Mouse (Mus musculus): ENCODE results near the gene Adipor2. TPM values are rescaled to one million over a fixed set of nuclear protein-coding genes. Genes with fewer than 3 reads are reported as not detected.

Gene Adipor2
- polyA plus RNA-seq, 1 experiment from 2014 or later = 27.4 TPM

- Histone ChIP-seq H3K36me3 (no peaks in the 10 kb centered on the region), H3K4me1 (peaks cover 26% of the 10 kb centered on the region), H3K27ac (no peak overlapping the region), H3K27me3 (ENCODE audit: insufficient read depth, poor library complexity, severe bottlenecking) (no peaks in the 10 kb centered on the region), H3K4me3 (no peak overlapping the region), H3K9me3 (no peaks in the 10 kb centered on the region)
- WGBS = 76% methylated on average over 6 of the region's 6 CpGs
- DNase-seq (ENCODE audit: low spot score) = no peak
Observed at GRCm38 (mm10) chr6:119416643-119417042, 861 bp downstream of the Adipor2 start.

DNA sequence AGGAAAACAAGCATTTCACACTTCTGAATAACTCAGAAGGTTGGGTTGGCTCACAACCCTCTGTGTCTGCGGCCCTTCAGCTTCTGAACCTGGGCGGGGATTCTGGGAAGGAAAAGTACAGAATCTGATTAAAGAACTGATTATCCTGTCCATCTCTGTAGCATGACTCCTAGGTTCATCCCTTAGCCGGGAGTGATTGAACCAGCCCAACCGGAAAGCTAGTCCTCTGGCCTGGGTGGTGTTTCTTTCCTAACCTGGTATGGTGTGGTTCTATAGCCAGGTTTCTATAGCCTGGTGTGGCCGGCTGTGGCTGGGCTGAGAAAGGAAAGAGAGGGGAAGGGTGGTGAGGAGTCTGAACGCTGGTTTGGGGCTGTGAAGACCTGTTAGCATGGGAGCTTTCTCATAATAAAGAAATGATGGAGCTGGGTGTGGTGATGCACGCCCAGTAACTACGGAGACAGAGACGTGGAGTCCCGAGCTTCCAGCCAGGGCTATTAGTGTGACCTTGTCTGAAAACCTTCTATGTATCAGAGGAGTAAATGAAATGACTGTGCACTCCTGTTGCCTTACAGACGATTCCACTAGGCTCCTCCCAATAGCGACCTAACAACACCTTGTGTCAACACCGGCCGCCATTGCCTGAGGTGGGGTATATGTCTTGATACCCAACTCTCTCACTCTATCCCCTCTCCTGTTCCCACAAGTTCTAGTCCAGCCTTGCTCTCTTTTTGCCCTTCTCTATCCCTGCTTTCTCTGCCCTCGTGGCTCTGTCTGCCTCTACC, 3.1 kb downstream of the Adipor2 start:
- H3K4me3 ChIP-seq = no peak overlapping the region
- DNase-seq (ENCODE audit: low spot score) = no peak
- no peaks in the 10 kb centered on the region for H3K9me3 ChIP-seq
- no peak overlapping the region for H3K27ac ChIP-seq
- H3K27me3 ChIP-seq (ENCODE audit: insufficient read depth, poor library complexity, severe bottlenecking) = no peaks in the 10 kb centered on the region
- WGBS = 84% methylated on average over 15 of the region's 15 CpGs
- H3K36me3 ChIP-seq = no peaks in the 10 kb centered on the region
- peaks cover 23% of the 10 kb centered on the region for H3K4me1 ChIP-seq

GRCm38 (mm10) chr6:119412588-119412987, 4.9 kb downstream of the Adipor2 start:
- no peak for DNase-seq (ENCODE audit: low spot score)
- H3K27ac ChIP-seq = no peak overlapping the region

GRCm38 (mm10) chr6:119411511-119411910, 6.0 kb downstream of the Adipor2 start:
- H3K27me3 ChIP-seq (ENCODE audit: insufficient read depth, poor library complexity, severe bottlenecking) = no peaks in the 10 kb centered on the region
- no peak overlapping the region for H3K4me3 ChIP-seq
- H3K4me1 ChIP-seq = peaks cover 5% of the 10 kb centered on the region; the same call in 1 of the 2 replicates
- no peak for DNase-seq (ENCODE audit: low spot score)
- H3K36me3 ChIP-seq = no peaks in the 10 kb centered on the region
- WGBS = 78% methylated on average over 3 of the region's 3 CpGs
- no peak overlapping the region for H3K27ac ChIP-seq
- H3K9me3 ChIP-seq = no peaks in the 10 kb centered on the region

More at GRCm38 (mm10) chr6:119412588-119412987, 4.9 kb downstream of the Adipor2 start:
- Histone ChIP-seq H3K9me3 (no peaks in the 10 kb centered on the region), H3K4me1 (peaks cover 11% of the 10 kb centered on the region; the same call in 1 of the 2 replicates), H3K4me3 (no peak overlapping the region), H3K36me3 (no peaks in the 10 kb centered on the region), H3K27me3 (ENCODE audit: insufficient read depth, poor library complexity, severe bottlenecking) (no peaks in the 10 kb centered on the region)
- 68% methylated on average over 4 of the region's 4 CpGs for WGBS

DNA sequence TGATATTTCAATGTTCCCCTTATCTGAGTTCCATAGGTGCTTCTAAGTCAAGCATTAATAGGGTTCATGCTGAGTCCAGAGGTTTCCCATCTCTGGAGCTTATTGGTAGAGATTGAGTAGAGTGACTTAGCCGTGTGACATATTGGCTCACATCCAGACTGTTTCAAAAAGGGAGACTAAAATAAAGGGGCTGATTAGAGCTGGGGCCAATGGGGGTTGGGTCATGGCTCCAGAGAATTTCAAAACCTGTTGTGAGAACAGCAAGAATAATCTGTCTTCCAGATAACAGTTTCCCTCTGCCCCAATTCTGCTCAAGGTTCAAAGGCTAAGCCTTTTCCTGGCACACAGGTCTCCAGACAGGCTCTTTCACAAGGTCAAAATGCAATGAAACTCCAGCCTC, 7.7 kb downstream of the Adipor2 start:
- H3K36me3 ChIP-seq = no peaks in the 10 kb centered on the region
- peaks cover 5% of the 10 kb centered on the region; the same call in 1 of the 2 replicates for H3K4me1 ChIP-seq
- no peak overlapping the region for H3K27ac ChIP-seq
- DNase-seq (ENCODE audit: low spot score) = no peak
- H3K27me3 ChIP-seq (ENCODE audit: insufficient read depth, poor library complexity, severe bottlenecking) = no peaks in the 10 kb centered on the region
- H3K4me3 ChIP-seq = no peak overlapping the region
- no peaks in the 10 kb centered on the region for H3K9me3 ChIP-seq
- WGBS = 42% methylated on average over 1 of the region's 1 CpGs

- no peak overlapping the region for H3K27ac ChIP-seq
- no peak for DNase-seq (ENCODE audit: low spot score)
- no peak overlapping the region for H3K4me3 ChIP-seq
- H3K36me3 ChIP-seq = no peaks in the 10 kb centered on the region
- H3K4me1 ChIP-seq = peaks cover 5% of the 10 kb centered on the region; the same call in 1 of the 2 replicates
- WGBS = 73% methylated on average over 9 of the region's 9 CpGs
- no peaks in the 10 kb centered on the region for H3K27me3 ChIP-seq (ENCODE audit: insufficient read depth, poor library complexity, severe bottlenecking)
- no peaks in the 10 kb centered on the region for H3K9me3 ChIP-seq
Observed at GRCm38 (mm10) chr6:119408582-119408981, 8.9 kb downstream of the Adipor2 start.

DNA sequence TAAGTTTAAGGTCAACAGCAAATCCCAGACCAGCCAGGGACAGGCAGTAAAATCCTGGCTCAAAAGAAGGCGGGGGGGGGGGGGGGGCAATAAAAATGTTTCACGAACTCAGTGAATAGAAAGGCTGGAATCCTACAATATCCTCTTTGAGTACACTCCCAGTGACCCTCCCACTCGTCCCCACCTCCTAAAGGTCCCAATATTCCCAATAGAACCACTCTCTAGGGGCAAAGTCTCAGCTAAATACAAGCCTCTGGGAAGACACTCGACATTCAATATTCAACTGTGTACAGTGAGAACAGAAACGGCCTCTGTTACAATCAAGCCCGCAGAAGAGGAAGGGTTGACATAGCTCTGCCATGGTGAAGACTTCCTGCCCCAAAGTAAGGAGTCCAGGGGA, 9.7 kb downstream of the Adipor2 start:
- H3K27ac ChIP-seq = no peak overlapping the region
- DNase-seq (ENCODE audit: low spot score) = no peak
- no peaks in the 10 kb centered on the region for H3K36me3 ChIP-seq
- peaks cover 5% of the 10 kb centered on the region; the same call in 1 of the 2 replicates for H3K4me1 ChIP-seq
- 73% methylated on average over 6 of the region's 6 CpGs for WGBS
- no peak overlapping the region for H3K4me3 ChIP-seq
- H3K9me3 ChIP-seq = no peaks in the 10 kb centered on the region
- no peaks in the 10 kb centered on the region for H3K27me3 ChIP-seq (ENCODE audit: insufficient read depth, poor library complexity, severe bottlenecking)

- H3K4me3 ChIP-seq = no peak overlapping the region
- no peaks in the 10 kb centered on the region for H3K27me3 ChIP-seq (ENCODE audit: insufficient read depth, poor library complexity, severe bottlenecking)
- no peak for DNase-seq (ENCODE audit: low spot score)
- H3K27ac ChIP-seq = no peak overlapping the region
- H3K4me1 ChIP-seq = peaks cover 5% of the 10 kb centered on the region; the same call in 1 of the 2 replicates
- no peaks in the 10 kb centered on the region for H3K36me3 ChIP-seq
- WGBS = 83% methylated on average over 8 of the region's 8 CpGs
- no peaks in the 10 kb centered on the region for H3K9me3 ChIP-seq
Observed at GRCm38 (mm10) chr6:119406528-119406927, 11.0 kb downstream of the Adipor2 start.

GRCm38 (mm10) chr6:119405310-119405709, 12.2 kb downstream of the Adipor2 start:
- H3K9me3 ChIP-seq = no peaks in the 10 kb centered on the region
- DNase-seq (ENCODE audit: low spot score) = no peak
- H3K4me3 ChIP-seq = no peak overlapping the region
- peaks cover 5% of the 10 kb centered on the region; the same call in 1 of the 2 replicates for H3K4me1 ChIP-seq
- WGBS = 83% methylated on average over 7 of the region's 7 CpGs
- no peak overlapping the region for H3K27ac ChIP-seq
- H3K36me3 ChIP-seq = no peaks in the 10 kb centered on the region
- H3K27me3 ChIP-seq (ENCODE audit: insufficient read depth, poor library complexity, severe bottlenecking) = no peaks in the 10 kb centered on the region

DNA sequence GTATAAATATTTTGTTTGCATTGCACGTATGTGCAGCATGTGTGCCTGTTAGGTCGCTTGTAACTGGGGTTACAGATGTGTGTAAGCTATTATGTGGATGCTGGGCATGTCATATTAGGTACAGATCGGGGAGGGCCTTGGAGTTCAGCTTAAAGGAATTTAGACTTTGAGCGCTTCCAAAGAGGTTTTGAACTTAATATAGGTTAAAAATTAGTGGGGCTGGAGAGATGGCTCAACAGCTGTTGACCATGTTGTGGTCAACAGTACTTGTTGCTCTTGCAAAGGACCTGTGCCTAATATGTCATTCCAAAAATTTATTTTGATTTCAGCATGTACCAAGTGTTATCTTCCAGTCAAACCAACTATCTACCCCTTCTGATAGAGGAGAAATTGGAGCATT, 12.7 kb downstream of the Adipor2 start:
- Histone ChIP-seq H3K4me3 (no peak overlapping the region), H3K27me3 (ENCODE audit: insufficient read depth, poor library complexity, severe bottlenecking) (no peaks in the 10 kb centered on the region), H3K4me1 (peaks cover under 1% of the 10 kb centered on the region; the same call in 1 of the 2 replicates), H3K9me3 (no peaks in the 10 kb centered on the region), H3K27ac (no peak overlapping the region), H3K36me3 (no peaks in the 10 kb centered on the region)
- no peak for DNase-seq (ENCODE audit: low spot score)
- WGBS = 89% methylated on average over 4 of the region's 4 CpGs

DNA sequence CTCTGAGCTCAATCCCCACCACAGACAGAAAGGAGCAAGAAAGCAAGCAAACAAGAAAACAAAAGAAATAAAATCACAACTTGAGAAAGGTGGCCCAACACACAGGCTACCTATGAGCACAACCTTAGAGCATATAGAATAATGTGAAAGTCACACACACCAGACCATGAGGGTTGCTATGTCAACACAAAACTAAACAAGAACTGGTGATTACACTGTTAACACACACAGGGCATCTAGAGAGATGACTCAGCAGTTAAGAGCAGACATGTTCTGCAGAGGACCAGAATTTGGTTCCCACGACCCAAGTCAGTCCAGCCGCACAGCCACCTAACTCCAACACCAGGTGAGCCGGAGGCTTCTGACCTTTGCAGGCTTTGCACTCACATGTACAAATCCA, 14.5 kb downstream of the Adipor2 start:
- H3K4me3 ChIP-seq = no peak overlapping the region
- no peak overlapping the region for H3K27ac ChIP-seq
- H3K27me3 ChIP-seq (ENCODE audit: insufficient read depth, poor library complexity, severe bottlenecking) = no peaks in the 10 kb centered on the region
- H3K4me1 ChIP-seq = no peaks in the 10 kb centered on the region
- no peak for DNase-seq (ENCODE audit: low spot score)
- no peaks in the 10 kb centered on the region for H3K9me3 ChIP-seq
- H3K36me3 ChIP-seq = no peaks in the 10 kb centered on the region
- 83% methylated on average over 3 of the region's 3 CpGs for whole genome bisulfite sequencing

DNA sequence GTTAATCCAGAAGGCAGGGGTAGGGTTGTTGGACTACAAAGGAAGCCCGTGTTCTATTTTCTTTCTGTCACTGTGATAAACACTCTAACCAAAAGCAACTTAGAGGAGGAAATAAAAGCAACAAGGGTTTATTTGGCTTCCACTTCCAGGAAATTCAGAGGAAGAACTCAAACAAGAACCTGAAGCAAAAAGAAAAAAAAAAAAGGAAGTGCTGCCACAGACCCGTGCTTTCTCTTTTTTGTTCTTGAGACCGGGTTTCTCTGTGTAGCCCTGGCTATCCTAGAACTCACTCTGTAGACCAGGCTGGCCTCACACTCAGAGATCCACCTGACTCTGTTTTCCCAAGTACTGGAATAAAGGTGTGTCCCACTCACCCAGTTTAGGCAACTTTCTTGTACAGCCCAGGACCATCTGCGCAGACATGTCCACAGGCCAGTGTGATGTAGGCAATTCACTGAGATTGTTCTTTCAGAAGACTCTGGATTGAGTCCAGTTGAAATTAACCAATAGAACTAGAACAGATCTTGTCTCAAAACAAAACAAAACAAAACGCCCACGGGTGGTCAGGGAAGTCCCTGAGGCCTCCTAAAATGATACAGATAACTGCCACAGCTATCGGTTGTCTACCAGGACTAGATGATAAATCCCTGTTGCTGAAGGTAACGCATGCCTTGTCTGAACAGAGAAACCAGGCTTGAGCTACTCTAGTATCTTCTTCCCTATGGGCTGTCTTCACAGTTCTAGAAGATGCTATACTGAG, 15.8 kb downstream of the Adipor2 start:
- no peak for DNase-seq (ENCODE audit: low spot score)
- Histone ChIP-seq H3K4me3 (no peak overlapping the region), H3K27me3 (ENCODE audit: insufficient read depth, poor library complexity, severe bottlenecking) (no peaks in the 10 kb centered on the region), H3K27ac (no peak overlapping the region), H3K36me3 (no peaks in the 10 kb centered on the region), H3K4me1 (no peaks in the 10 kb centered on the region), H3K9me3 (no peaks in the 10 kb centered on the region)
- WGBS = 77% methylated on average over 8 of the region's 8 CpGs

GRCm38 (mm10) chr6:119400649-119401048, 16.9 kb downstream of the Adipor2 start:
- Histone ChIP-seq H3K4me3 (no peak overlapping the region), H3K36me3 (no peaks in the 10 kb centered on the region), H3K27me3 (ENCODE audit: insufficient read depth, poor library complexity, severe bottlenecking) (no peaks in the 10 kb centered on the region), H3K9me3 (no peaks in the 10 kb centered on the region), H3K4me1 (0 out of 2 replicates have a peak, but pooled peaks cover 4% of the 10 kb centered on the region), H3K27ac (no peak overlapping the region)
- DNase-seq (ENCODE audit: low spot score) = no peak
- WGBS = 92% methylated on average over 3 of the region's 3 CpGs

All from heart, embryonic 10.5 days (tissue).